Mouse (Mus musculus) cortical plate, adult 2 months (tissue): ENCODE results near the gene Ttc28. TPM values are rescaled to one million over a fixed set of nuclear protein-coding genes. Genes with fewer than 3 reads are reported as not detected.

ENCODE experiments used
- H3K27ac ChIP-seq: fragments of 200-500 bp; 2 replicates; pipeline ENCODE4 v1.5.1; 2012; ENCODE audit warnings: low read length, control low read depth, inconsistent platforms; ENCODE audit not compliant: insufficient read depth
- H3K4me1 ChIP-seq: fragments of 200-500 bp; 2 replicates; pipeline ENCODE4 v1.6.1; 2011; ENCODE audit warnings: low read length; ENCODE audit not compliant: control insufficient read depth, insufficient read depth
- H3K4me3 ChIP-seq: fragments of 200-500 bp; 2 replicates; pipeline ENCODE4 v1.5.1; 2011; ENCODE audit warnings: mild to moderate bottlenecking, low read length, control low read depth; ENCODE audit not compliant: insufficient read depth
- CTCF ChIP-seq: fragments of 200-500 bp; IDR thresholded peaks from 2 replicates; pipeline ENCODE4 v1.5.1; 2011; ENCODE audit warnings: mild to moderate bottlenecking, control low read depth, low read length; ENCODE audit not compliant: insufficient read depth; ENCODE audit errors: extremely low read depth
- POLR2A ChIP-seq: fragments of 200-500 bp; IDR thresholded peaks from 2 replicates; pipeline ENCODE4 v1.6.1; 2011; ENCODE audit warnings: mild to moderate bottlenecking, low read length, control low read depth; ENCODE audit not compliant: insufficient read depth; ENCODE audit errors: extremely low read depth
- polyA plus RNA-seq: library from polyadenylated mRNA; depleted of rRNA; stranded (reverse); fragments of >200 nt; gene quantifications from 2 replicates; pipeline ENCODE4 v1.2.3, GENCODE M21; 2012

Ttc28 gene
- polyA plus RNA-seq, 1 experiment: 3.7 TPM

GRCm38 (mm10) chr5:111003220-111003619 is 123.6 kb downstream of the Ttc28 start:
- H3K4me3 ChIP-seq: no peak overlapping the region
- peaks cover 2% of the 10 kb centered on the region; the same call in 1 of the 2 replicates for H3K4me1 ChIP-seq
- H3K27ac ChIP-seq: no peak overlapping the region
- TF ChIP-seq POLR2A: no peak
- TF ChIP-seq CTCF: no peak

DNA sequence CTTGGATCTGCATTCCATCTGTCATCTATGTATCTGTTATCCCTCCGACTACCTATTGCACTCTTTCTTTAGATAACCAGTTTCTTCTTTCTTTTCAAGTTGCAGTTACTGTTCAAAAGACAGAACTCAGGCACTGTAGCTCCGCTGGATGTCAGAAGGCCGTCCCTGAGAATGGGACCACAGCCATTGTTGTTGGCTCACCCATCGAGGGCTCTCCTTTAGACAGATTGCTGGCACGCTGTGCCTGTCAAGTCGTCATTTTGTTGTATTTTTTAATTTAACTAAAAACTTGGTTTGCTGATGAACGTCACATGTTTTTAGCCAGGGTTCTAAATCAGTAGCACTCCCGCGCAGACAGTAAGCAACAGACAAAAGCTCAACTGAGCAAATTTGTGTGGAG is 124.1 kb downstream of the Ttc28 start:
- Histone ChIP-seq H3K27ac (no peak overlapping the region), H3K4me1 (no peaks in the 10 kb centered on the region; the same call in 1 of the 2 replicates), H3K4me3 (no peak overlapping the region)
- TF ChIP-seq CTCF: no peak
- TF ChIP-seq POLR2A: no peak

- no peaks in the 10 kb centered on the region; the same call in 1 of the 2 replicates for H3K4me1 ChIP-seq
- H3K4me3 ChIP-seq: no peak overlapping the region
- TF ChIP-seq POLR2A (no peak), CTCF (no peak)
- H3K27ac ChIP-seq: no peak overlapping the region
Measured at GRCm38 (mm10) chr5:111006272-111007135, 126.9 kb downstream of the Ttc28 start.

DNA sequence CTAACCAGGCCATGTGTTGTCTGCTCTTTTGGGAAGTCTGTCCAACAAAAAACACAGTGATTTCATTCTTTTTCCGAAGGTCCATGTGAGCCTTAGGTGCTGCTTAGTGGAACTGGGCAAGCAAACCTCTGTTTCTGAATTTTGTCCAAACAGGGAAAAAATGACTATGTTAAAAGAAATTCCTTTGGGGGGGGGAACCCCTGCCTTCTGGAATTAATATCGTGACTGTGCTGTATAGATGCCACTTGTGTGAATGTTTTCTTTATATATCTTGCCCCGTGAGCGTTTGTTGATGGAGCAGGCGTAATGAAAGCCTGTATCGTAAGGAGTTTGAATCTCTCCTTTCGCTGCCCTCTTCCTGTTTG is 127.5 kb downstream of the Ttc28 start:
- no peaks in the 10 kb centered on the region; the same call in 1 of the 2 replicates for H3K4me1 ChIP-seq

DNA sequence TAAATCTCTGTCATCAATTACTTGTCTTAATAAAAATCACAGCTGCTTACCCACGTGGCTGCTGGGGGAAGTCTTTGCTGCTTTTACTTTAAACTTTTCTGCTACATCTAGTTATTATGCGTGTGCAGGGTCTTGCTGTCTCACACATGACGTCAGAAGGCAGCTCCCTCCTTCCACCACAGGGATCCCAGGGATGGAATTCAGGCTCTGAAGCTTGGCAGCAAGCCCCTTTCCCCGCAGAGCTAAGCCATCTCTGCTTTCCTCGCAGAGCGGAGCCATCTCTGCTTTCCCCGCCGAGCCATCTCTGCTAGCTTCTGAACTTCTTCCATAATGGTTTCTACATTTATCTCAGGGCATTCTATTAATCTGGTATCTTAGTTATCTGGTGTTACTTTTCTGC is 128.3 kb downstream of the Ttc28 start:
- TF ChIP-seq CTCF (no peak), POLR2A (no peak)
- Histone ChIP-seq H3K4me1 (no peaks in the 10 kb centered on the region; the same call in 1 of the 2 replicates), H3K27ac (no peak overlapping the region), H3K4me3 (no peak overlapping the region)

More for the DNA sequence above, 127.5 kb downstream of the Ttc28 start:
- TF ChIP-seq CTCF (no peak), POLR2A (no peak)
- Histone ChIP-seq H3K4me3 (no peak overlapping the region), H3K27ac (no peak overlapping the region)

DNA sequence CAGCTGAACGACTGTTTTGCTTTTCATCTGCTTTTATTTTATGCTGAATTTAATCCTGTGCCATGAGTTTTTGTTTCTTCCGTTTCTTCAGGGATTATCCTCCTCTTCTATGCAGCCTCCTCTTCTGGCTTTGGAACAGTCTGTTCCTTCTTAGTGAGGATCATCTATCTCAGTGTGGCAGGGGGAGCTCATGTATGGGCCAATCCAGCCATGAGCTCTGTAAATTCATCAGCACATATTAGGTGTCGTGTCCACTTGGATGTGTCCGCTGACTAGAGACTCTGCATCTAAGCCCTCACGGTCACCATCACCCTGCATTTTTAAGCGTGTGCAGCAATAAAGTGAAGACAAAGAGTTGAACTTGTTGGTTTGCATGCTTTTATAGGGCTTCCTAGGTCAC is 128.8 kb downstream of the Ttc28 start:
- H3K27ac ChIP-seq: no peak overlapping the region
- no peak overlapping the region for H3K4me3 ChIP-seq
- TF ChIP-seq CTCF (no peak), POLR2A (no peak)
- no peaks in the 10 kb centered on the region; the same call in 1 of the 2 replicates for H3K4me1 ChIP-seq

DNA sequence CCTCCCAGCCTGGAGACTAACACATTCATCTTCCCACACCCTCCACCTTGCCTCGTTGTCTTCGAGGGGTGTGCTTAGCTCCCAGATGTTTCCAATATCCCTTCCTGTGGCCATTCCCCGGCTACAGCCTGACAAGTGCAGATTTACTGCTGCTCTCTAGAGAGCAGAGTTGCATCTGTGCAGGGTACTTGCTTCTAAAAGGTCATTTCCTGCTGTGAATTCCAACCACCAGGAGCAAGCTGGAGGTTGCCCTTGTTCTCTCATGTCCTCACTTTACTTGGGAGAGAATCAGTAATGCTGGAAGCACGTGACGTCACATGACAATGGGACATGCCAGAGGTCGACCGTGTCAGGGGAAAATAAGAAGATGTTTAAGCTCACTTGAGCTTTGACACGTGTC is 131.7 kb downstream of the Ttc28 start:
- H3K4me3 ChIP-seq: no peak overlapping the region
- H3K4me1 ChIP-seq: no peaks in the 10 kb centered on the region; the same call in 1 of the 2 replicates
- no peak overlapping the region for H3K27ac ChIP-seq
- TF ChIP-seq CTCF (no peak), POLR2A (no peak)

- TF ChIP-seq CTCF (no peak), POLR2A (no peak)
- Histone ChIP-seq H3K4me3 (no peak overlapping the region), H3K4me1 (no peaks in the 10 kb centered on the region), H3K27ac (no peak overlapping the region)
Measured at GRCm38 (mm10) chr5:111012064-111012463, 132.5 kb downstream of the Ttc28 start.

DNA sequence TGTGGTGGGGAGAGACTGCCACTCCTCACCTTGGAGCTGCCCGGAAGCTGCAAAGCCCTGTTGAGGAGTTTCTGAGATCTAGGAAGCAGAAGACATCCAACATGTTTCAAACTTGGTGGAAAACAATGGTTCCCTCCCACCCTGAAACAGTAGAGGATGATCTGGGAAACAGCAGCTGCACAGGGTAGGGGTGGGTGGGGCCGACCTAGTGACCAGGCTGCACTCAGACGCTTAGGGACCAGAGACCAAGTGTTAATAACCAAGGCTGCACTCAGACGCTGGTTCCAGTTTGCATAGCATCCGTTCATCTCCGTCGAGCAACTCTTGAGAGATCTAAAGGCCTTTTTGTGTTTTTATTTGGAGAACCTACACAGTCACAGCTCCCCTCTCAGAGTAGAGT is 133.0 kb downstream of the Ttc28 start:
- TF ChIP-seq POLR2A (no peak), CTCF (no peak)
- Histone ChIP-seq H3K27ac (no peak overlapping the region), H3K4me1 (no peaks in the 10 kb centered on the region), H3K4me3 (no peak overlapping the region)

- Histone ChIP-seq H3K27ac (no peak overlapping the region), H3K4me1 (no peaks in the 10 kb centered on the region), H3K4me3 (no peak overlapping the region)
- TF ChIP-seq CTCF (no peak), POLR2A (no peak)
Measured at GRCm38 (mm10) chr5:111014960-111015359, 135.4 kb downstream of the Ttc28 start.
